Mouse (Mus musculus): ENCODE measurements around the gene Vps25. TPM values are rescaled to one million over a fixed set of nuclear protein-coding genes. Genes with fewer than 3 reads are reported as not detected.
A peak's percentile ranks its signal among the peaks of the same experiment; 100 is the strongest.

Gene Vps25
- polyA plus RNA-seq, 1 experiment, result 82.9 TPM

DNA sequence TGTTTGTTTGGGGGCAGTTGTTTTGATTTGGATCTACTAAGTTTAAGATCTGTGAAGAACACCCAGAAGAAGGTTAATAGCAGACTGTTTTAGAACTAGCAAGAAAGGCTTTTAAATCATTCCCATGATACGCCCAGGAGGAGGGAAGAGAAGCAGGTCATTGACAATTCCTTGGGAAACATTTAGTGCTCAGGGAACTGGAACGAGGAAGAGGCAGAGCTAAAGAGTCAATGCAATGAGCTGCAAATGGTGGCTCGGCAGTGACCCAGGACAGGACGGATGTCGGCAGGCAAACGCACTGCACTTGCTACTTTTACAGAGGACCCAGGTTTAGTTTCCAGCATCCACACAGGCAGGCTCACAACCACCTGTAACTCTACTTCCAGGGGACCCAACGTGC lies 27.3 kb downstream of the Vps25 start:
- DNase-seq, result no peak
- no peak for TF ChIP-seq CTCF (IDR thresholded peaks at IDR 0.05; ENCODE audit: insufficient read depth, low read length)
- no peak for TF ChIP-seq POLR2A (IDR thresholded peaks at IDR 0.05; ENCODE audit: borderline replicate concordance, extremely low read depth, low read depth, low read length)
- Histone ChIP-seq H3K4me1 (ENCODE audit: control insufficient read depth, insufficient read depth, low read length) (peaks cover 9% of the 10 kb centered on the region; the same call in 1 of the 2 replicates), H3K4me3 (replicated peaks; ENCODE audit: extremely low read depth, low read depth, low read length) (no peak overlapping the region)
- WGBS, result 51% methylated on average over 7 of the region's 7 CpGs

DNA sequence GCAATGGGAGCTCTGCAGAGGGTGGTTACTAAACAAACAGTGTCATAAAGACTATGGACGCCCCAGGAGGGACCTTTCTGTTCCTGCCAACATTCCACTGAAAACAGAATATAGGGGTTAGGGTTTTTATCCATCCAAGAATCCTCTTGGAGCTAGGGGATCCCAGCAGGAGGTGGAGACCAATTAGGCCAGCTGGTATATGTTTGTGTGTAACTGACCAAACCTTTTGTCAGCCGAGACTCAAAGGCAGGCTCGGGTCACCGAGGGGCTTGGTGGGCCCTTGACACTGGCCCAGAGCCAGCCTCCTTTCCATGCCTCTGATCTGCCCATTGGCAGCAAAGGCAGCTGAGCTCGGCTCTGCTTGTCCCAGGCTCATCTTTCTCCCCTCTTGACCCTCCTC lies 29.4 kb downstream of the Vps25 start:
- no peak overlapping the region for H3K4me3 ChIP-seq (replicated peaks; ENCODE audit: extremely low read depth, low read depth, low read length)
- WGBS, result 38% methylated on average over 5 of the region's 5 CpGs
- H3K4me1 ChIP-seq (ENCODE audit: control insufficient read depth, insufficient read depth, low read length), result peaks cover 4% of the 10 kb centered on the region; the same call in 1 of the 2 replicates
- TF ChIP-seq CTCF (IDR thresholded peaks at IDR 0.05; ENCODE audit: insufficient read depth, low read length) (no peak), POLR2A (IDR thresholded peaks at IDR 0.05; ENCODE audit: borderline replicate concordance, extremely low read depth, low read depth, low read length) (no peak)
- DNase-seq, result no peak

DNA sequence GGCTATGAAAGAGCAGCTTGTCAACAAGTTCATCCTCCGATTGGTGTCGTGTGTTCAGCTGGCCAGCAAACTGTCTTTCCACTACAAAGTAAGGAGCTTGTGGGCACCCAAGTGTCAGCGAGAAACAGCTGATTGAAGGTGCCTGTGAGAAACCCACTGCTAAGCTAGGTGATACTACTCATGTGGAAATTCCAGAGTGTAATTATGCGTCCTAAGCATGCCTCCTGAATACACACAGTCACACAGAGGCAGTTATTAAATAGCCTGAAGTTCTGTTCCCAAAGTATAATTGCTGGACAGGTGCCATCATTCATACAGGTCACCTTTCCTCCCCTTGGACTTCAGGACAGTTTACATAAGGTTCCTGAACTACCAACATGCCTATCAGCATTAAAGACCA lies 30.3 kb downstream of the Vps25 start:
- Histone ChIP-seq H3K4me3 (replicated peaks; ENCODE audit: extremely low read depth, low read depth, low read length) (no peak overlapping the region), H3K4me1 (ENCODE audit: control insufficient read depth, insufficient read depth, low read length) (no peaks in the 10 kb centered on the region)
- WGBS, result 65% methylated on average over 4 of the region's 4 CpGs
- DNase-seq, result no peak
- TF ChIP-seq POLR2A (IDR thresholded peaks at IDR 0.05; ENCODE audit: borderline replicate concordance, extremely low read depth, low read depth, low read length) (no peak), CTCF (IDR thresholded peaks at IDR 0.05; ENCODE audit: insufficient read depth, low read length) (no peak)

DNA sequence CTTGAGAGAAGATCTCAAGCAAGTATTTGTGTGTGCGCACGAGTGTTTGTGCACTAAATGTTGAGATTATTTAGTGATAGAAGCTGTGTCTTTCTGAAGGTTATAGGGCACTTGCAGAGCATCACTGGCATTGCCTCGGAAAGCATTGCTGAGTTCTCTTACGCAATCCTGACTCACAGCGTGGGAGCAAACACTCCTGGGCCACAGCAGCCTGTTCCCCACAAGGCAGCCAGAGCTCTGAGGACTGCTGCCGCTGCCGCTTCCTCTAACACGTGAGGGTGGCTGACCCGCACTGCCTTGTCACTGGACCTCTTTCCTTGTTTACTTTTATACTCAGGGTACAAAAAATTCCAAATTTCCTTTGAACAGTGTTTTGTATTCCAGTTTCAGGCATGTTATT lies 33.8 kb downstream of the Vps25 start:
- no peak overlapping the region for H3K4me3 ChIP-seq (replicated peaks; ENCODE audit: extremely low read depth, low read depth, low read length)
- TF ChIP-seq CTCF (IDR thresholded peaks at IDR 0.05; ENCODE audit: insufficient read depth, low read length) (no peak), POLR2A (IDR thresholded peaks at IDR 0.05; ENCODE audit: borderline replicate concordance, extremely low read depth, low read depth, low read length) (peak; percentile 10; the same call in 1 of the 2 replicates)
- H3K4me1 ChIP-seq (ENCODE audit: control insufficient read depth, insufficient read depth, low read length), result no peaks in the 10 kb centered on the region
- no peak for DNase-seq
- WGBS, result 45% methylated on average over 9 of the region's 9 CpGs

DNA sequence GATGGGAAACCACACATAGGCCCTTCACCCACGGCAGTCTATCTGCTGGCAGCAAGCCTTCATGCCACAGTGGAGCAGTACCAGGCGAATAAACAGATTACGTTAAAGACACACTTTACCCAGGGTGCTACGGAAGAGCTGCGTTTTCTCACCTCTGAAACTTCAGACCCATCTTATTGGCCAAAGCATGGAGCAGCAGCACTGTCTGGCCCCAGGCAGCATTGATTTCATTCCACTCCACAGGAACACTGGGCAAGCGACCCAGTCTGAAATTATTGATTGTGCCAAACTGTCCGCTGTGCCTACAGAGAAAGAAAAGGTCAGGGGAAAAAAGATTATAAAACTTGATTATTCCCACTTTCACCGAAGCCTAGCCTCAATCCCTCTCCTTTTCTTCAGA lies 37.7 kb downstream of the Vps25 start:
- no peak for DNase-seq
- H3K4me3 ChIP-seq (replicated peaks; ENCODE audit: extremely low read depth, low read depth, low read length), result no peak overlapping the region
- 93% methylated on average over 8 of the region's 8 CpGs for WGBS
- no peaks in the 10 kb centered on the region for H3K4me1 ChIP-seq (ENCODE audit: control insufficient read depth, insufficient read depth, low read length)
- TF ChIP-seq POLR2A (IDR thresholded peaks at IDR 0.05; ENCODE audit: borderline replicate concordance, extremely low read depth, low read depth, low read length) (no peak), CTCF (IDR thresholded peaks at IDR 0.05; ENCODE audit: insufficient read depth, low read length) (no peak)

DNA sequence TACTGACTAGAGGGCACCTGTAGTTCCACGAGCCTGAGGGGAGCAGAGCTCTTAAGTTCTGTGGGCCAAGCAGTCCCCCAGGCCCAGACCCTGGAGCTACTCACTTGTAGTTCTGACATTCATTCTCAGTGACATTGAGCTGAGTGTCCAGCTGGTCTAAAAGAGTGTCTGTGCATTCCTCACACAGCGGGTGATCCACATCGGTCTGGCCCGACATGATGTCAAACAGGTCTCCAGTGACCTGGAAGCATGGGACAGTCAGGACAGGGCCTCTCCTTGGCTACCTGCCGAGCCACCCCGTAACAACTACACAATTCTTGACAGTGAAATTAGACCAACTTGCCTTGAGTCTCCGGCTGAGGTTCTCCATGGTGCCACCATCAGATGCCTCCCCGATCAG lies 41.7 kb downstream of the Vps25 start:
- H3K4me1 ChIP-seq (ENCODE audit: control insufficient read depth, insufficient read depth, low read length), result no peaks in the 10 kb centered on the region
- H3K4me3 ChIP-seq (replicated peaks; ENCODE audit: extremely low read depth, low read depth, low read length), result no peak overlapping the region
- no peak for DNase-seq
- TF ChIP-seq POLR2A (IDR thresholded peaks at IDR 0.05; ENCODE audit: borderline replicate concordance, extremely low read depth, low read depth, low read length) (no peak), CTCF (IDR thresholded peaks at IDR 0.05; ENCODE audit: insufficient read depth, low read length) (no peak)
- 96% methylated on average over 8 of the region's 8 CpGs for whole genome bisulfite sequencing

DNA sequence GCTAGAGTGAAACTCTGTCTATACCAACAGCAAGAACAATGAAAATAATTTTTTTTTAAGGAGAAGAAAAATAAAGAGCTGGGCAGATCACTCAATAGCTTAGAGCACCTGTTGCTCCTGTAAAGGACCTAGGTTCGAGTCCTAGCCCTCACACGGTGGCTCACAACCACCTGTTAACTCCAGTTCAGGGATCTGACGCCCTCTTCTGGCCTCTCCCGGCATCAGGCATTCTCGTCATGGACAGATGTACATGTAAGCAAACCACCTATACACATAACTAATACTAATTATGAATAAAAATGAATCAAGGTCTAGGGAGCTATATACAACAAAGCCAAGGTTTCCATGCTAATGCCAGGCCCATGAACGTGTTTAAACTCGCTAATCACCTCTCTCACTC lies 47.4 kb downstream of the Vps25 start:
- peak overlapping the region; percentile 25 for H3K4me3 ChIP-seq (replicated peaks; ENCODE audit: extremely low read depth, low read depth, low read length)
- peaks cover 5% of the 10 kb centered on the region for H3K4me1 ChIP-seq (ENCODE audit: control insufficient read depth, insufficient read depth, low read length)
- WGBS, result 62% methylated on average over 7 of the region's 7 CpGs
- TF ChIP-seq POLR2A (IDR thresholded peaks at IDR 0.05; ENCODE audit: borderline replicate concordance, extremely low read depth, low read depth, low read length) (no peak), CTCF (IDR thresholded peaks at IDR 0.05; ENCODE audit: insufficient read depth, low read length) (no peak)
- DNase-seq, result no peak

DNA sequence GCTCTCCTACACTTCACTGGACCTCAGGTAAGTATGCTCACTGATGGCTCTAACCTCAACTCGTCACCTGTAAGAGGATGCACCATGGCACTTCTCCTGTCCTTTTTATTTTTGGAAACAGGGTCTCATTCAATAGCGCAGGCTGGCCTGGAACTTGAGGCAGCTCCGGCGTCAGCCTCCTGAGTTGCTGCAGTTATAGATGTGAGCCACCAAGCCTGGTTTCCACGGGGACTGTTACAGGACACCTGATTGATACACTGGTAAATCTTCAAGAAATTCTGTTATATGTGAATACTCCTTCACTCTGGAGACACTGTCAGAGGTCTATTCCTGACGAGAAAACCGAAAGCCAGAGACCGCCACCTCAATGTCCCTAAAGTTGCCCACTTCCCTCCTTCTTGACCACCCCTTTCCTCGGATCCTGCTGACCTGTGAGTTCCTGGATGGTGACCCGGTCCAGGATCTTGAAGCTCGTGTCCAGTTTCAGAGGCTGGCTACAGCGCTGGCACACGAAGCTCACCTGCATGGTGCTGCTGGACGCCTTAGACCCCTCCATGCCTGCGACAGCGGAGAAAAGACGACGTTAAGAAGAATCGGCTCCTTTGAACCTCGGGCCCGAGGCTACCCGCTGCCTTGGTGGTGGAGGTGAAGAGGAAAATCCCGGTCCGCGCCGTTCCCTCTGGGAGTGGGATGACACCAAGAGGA lies 47.9 kb downstream of the Vps25 start:
- DNase-seq, result no peak
- TF ChIP-seq CTCF (IDR thresholded peaks at IDR 0.05; ENCODE audit: insufficient read depth, low read length) (no peak), POLR2A (IDR thresholded peaks at IDR 0.05; ENCODE audit: borderline replicate concordance, extremely low read depth, low read depth, low read length) (no peak)
- H3K4me3 ChIP-seq (replicated peaks; ENCODE audit: extremely low read depth, low read depth, low read length), result peak overlapping the region; percentile 87
- WGBS, result 8% methylated on average over 26 of the region's 26 CpGs
- peaks cover 5% of the 10 kb centered on the region for H3K4me1 ChIP-seq (ENCODE audit: control insufficient read depth, insufficient read depth, low read length)

DNA sequence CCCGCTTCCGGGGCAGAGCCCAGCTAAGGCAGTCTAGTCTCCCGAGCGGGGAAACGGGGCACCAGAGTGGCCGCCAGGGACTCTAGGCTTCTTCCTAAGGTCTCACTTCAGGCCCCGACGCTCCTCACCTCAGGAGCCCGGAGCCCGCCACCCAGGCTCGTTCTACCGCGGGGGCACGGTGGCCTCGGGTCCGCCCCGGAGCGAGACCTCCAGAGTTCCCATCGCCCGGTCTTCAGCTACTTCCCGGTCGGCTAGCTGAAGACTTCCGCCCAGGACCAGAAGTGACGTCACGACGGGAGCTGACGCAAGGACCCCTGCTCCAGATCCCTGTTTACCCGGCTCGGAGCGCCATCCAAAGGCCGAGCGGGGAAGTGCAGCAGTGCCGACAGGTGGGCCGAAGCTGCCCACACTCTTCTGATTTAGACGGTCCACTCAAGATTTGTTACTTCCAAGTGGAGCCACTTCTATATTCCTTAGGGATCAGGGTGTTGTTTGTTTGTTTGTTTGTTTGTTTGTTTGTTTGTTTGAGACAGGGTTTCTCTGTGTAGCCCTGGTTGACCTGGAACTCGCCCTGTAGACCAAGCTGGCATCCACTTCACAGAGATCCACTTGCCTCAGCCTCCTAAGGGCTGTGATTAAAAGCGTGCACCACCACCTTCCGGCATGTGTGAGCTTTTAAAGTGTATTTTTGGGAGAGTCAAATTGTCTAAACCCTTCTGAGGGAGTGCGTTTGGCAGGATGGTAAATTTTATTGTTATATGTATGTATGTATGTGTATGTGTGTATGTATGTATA lies 48.7 kb downstream of the Vps25 start, which contains the start of gene Becn1:
TSS of gene Becn1 (minus strand) at position 283 of the 795 bp plus-strand sequence.
- 5% methylated on average over 39 of the region's 39 CpGs for WGBS
- TF ChIP-seq POLR2A (IDR thresholded peaks at IDR 0.05; ENCODE audit: borderline replicate concordance, extremely low read depth, low read depth, low read length) (peak; percentile 65; the same call in 1 of the 2 replicates), CTCF (IDR thresholded peaks at IDR 0.05; ENCODE audit: insufficient read depth, low read length) (peak; percentile 82)
- H3K4me1 ChIP-seq (ENCODE audit: control insufficient read depth, insufficient read depth, low read length), result peaks cover 5% of the 10 kb centered on the region
- H3K4me3 ChIP-seq (replicated peaks; ENCODE audit: extremely low read depth, low read depth, low read length), result peak within 1 kb of the TSS; percentile 87
- peak; percentile 98 for DNase-seq

Data from lung, adult 2 months (tissue).